Mouse (Mus musculus): ENCODE data around the gene Stk32b. TPM values are rescaled to one million over a fixed set of nuclear protein-coding genes. Genes with fewer than 3 reads are reported as not detected.

Gene Stk32b
- polyA plus RNA-seq, 1 experiment from 2014 or later: 7.2 TPM

- 67% methylated on average over 6 of the region's 6 CpGs for WGBS
- H3K9ac ChIP-seq: no peak overlapping the region
- H3K4me3 ChIP-seq: no peak overlapping the region
- peaks cover 9% of the 10 kb centered on the region; the same call in 1 of the 2 replicates for H3K4me1 ChIP-seq
- H3K9me3 ChIP-seq: no peaks in the 10 kb centered on the region
- no peak for ATAC-seq (ENCODE audit: low FRiP score, low read depth)
- H3K4me2 ChIP-seq (replicated peaks): no peak overlapping the region
- H3K36me3 ChIP-seq: no peaks in the 10 kb centered on the region
- no peaks in the 10 kb centered on the region for H3K27me3 ChIP-seq
- H3K27ac ChIP-seq: no peak overlapping the region
These were observed 130.9 kb downstream of the Stk32b start for GRCm38 (mm10) chr5:37586071-37586470.

GRCm38 (mm10) chr5:37575427-37575826 lies 141.5 kb downstream of the Stk32b start:
- no peak for ATAC-seq (ENCODE audit: low FRiP score, low read depth)
- Histone ChIP-seq H3K4me1 (no peaks in the 10 kb centered on the region), H3K4me3 (no peak overlapping the region), H3K4me2 (replicated peaks) (no peak overlapping the region), H3K9me3 (no peaks in the 10 kb centered on the region), H3K36me3 (no peaks in the 10 kb centered on the region), H3K27ac (no peak overlapping the region), H3K9ac (no peak overlapping the region), H3K27me3 (no peaks in the 10 kb centered on the region; the same call in 1 of the 2 replicates)
- WGBS: 55% methylated on average over 6 of the region's 6 CpGs

- no peak overlapping the region for H3K4me2 ChIP-seq (replicated peaks)
- ATAC-seq (ENCODE audit: low FRiP score, low read depth): no peak
- no peaks in the 10 kb centered on the region for H3K9me3 ChIP-seq
- H3K9ac ChIP-seq: no peak overlapping the region
- no peak overlapping the region for H3K27ac ChIP-seq
- H3K36me3 ChIP-seq: no peaks in the 10 kb centered on the region
- H3K4me1 ChIP-seq: no peaks in the 10 kb centered on the region
- WGBS: 66% methylated on average over 6 of the region's 6 CpGs
- H3K4me3 ChIP-seq: no peak overlapping the region
- H3K27me3 ChIP-seq: no peaks in the 10 kb centered on the region
These were observed 159.6 kb downstream of the Stk32b start for GRCm38 (mm10) chr5:37557274-37557815.

GRCm38 (mm10) chr5:37554231-37554630 lies 162.7 kb downstream of the Stk32b start:
- Histone ChIP-seq H3K4me1 (no peaks in the 10 kb centered on the region), H3K36me3 (no peaks in the 10 kb centered on the region), H3K4me3 (no peak overlapping the region), H3K9ac (no peak overlapping the region), H3K9me3 (no peaks in the 10 kb centered on the region), H3K4me2 (replicated peaks) (no peak overlapping the region), H3K27ac (no peak overlapping the region), H3K27me3 (no peaks in the 10 kb centered on the region)
- WGBS: 84% methylated on average over 4 of the region's 4 CpGs
- no peak for ATAC-seq (ENCODE audit: low FRiP score, low read depth)

GRCm38 (mm10) chr5:37551649-37552048 lies 165.3 kb downstream of the Stk32b start:
- H3K36me3 ChIP-seq: no peaks in the 10 kb centered on the region
- no peak overlapping the region for H3K4me2 ChIP-seq (replicated peaks)
- H3K27ac ChIP-seq: no peak overlapping the region
- ATAC-seq (ENCODE audit: low FRiP score, low read depth): no peak
- H3K4me3 ChIP-seq: no peak overlapping the region
- no peaks in the 10 kb centered on the region for H3K27me3 ChIP-seq
- H3K9ac ChIP-seq: no peak overlapping the region
- H3K9me3 ChIP-seq: no peaks in the 10 kb centered on the region
- H3K4me1 ChIP-seq: no peaks in the 10 kb centered on the region
- WGBS: 68% methylated on average over 5 of the region's 5 CpGs

- no peak overlapping the region for H3K4me2 ChIP-seq (replicated peaks)
- H3K4me3 ChIP-seq: no peak overlapping the region
- WGBS: 78% methylated on average over 4 of the region's 4 CpGs
- no peaks in the 10 kb centered on the region for H3K27me3 ChIP-seq
- no peak overlapping the region for H3K27ac ChIP-seq
- ATAC-seq (ENCODE audit: low FRiP score, low read depth): no peak
- no peaks in the 10 kb centered on the region for H3K4me1 ChIP-seq
- H3K36me3 ChIP-seq: no peaks in the 10 kb centered on the region
- H3K9ac ChIP-seq: no peak overlapping the region
- H3K9me3 ChIP-seq: no peaks in the 10 kb centered on the region
These were observed 181.2 kb downstream of the Stk32b start for GRCm38 (mm10) chr5:37535726-37536293.

GRCm38 (mm10) chr5:37535227-37535626 lies 181.7 kb downstream of the Stk32b start:
- H3K4me3 ChIP-seq: no peak overlapping the region
- no peak for ATAC-seq (ENCODE audit: low FRiP score, low read depth)
- H3K4me1 ChIP-seq: no peaks in the 10 kb centered on the region
- H3K27me3 ChIP-seq: no peaks in the 10 kb centered on the region
- H3K36me3 ChIP-seq: no peaks in the 10 kb centered on the region
- H3K27ac ChIP-seq: no peak overlapping the region
- no peak overlapping the region for H3K9ac ChIP-seq
- no peak overlapping the region for H3K4me2 ChIP-seq (replicated peaks)
- no peaks in the 10 kb centered on the region for H3K9me3 ChIP-seq
- 78% methylated on average over 5 of the region's 5 CpGs for WGBS

GRCm38 (mm10) chr5:37525363-37525762 lies 191.6 kb downstream of the Stk32b start:
- no peak overlapping the region for H3K27ac ChIP-seq
- no peak overlapping the region for H3K9ac ChIP-seq
- 52% methylated on average over 5 of the region's 5 CpGs for WGBS
- ATAC-seq (ENCODE audit: low FRiP score, low read depth): no peak
- H3K9me3 ChIP-seq: no peaks in the 10 kb centered on the region
- H3K36me3 ChIP-seq: no peaks in the 10 kb centered on the region
- no peaks in the 10 kb centered on the region for H3K27me3 ChIP-seq
- H3K4me2 ChIP-seq (replicated peaks): no peak overlapping the region
- no peak overlapping the region for H3K4me3 ChIP-seq
- no peaks in the 10 kb centered on the region for H3K4me1 ChIP-seq

GRCm38 (mm10) chr5:37520441-37520840 lies 196.5 kb downstream of the Stk32b start:
- no peaks in the 10 kb centered on the region for H3K36me3 ChIP-seq
- no peak for ATAC-seq (ENCODE audit: low FRiP score, low read depth)
- WGBS: 79% methylated on average over 3 of the region's 3 CpGs
- H3K4me2 ChIP-seq (replicated peaks): no peak overlapping the region
- H3K9ac ChIP-seq: no peak overlapping the region
- no peak overlapping the region for H3K27ac ChIP-seq
- H3K27me3 ChIP-seq: no peaks in the 10 kb centered on the region
- H3K4me3 ChIP-seq: no peak overlapping the region
- H3K9me3 ChIP-seq: no peaks in the 10 kb centered on the region
- no peaks in the 10 kb centered on the region for H3K4me1 ChIP-seq

- Histone ChIP-seq H3K27me3 (no peaks in the 10 kb centered on the region), H3K9ac (no peak overlapping the region), H3K4me3 (no peak overlapping the region), H3K4me1 (0 out of 2 replicates have a peak, but pooled peaks cover 3% of the 10 kb centered on the region), H3K9me3 (no peaks in the 10 kb centered on the region), H3K27ac (no peak overlapping the region), H3K4me2 (replicated peaks) (no peak overlapping the region), H3K36me3 (no peaks in the 10 kb centered on the region)
- 51% methylated on average over 2 of the region's 2 CpGs for WGBS
- ATAC-seq (ENCODE audit: low FRiP score, low read depth): no peak
These were observed 204.5 kb downstream of the Stk32b start for GRCm38 (mm10) chr5:37512479-37512878.

- no peak for ATAC-seq (ENCODE audit: low FRiP score, low read depth)
- Histone ChIP-seq H3K4me2 (replicated peaks) (no peak overlapping the region), H3K27ac (no peak overlapping the region), H3K27me3 (no peaks in the 10 kb centered on the region), H3K4me3 (no peak overlapping the region), H3K4me1 (no peaks in the 10 kb centered on the region), H3K36me3 (no peaks in the 10 kb centered on the region), H3K9me3 (no peaks in the 10 kb centered on the region), H3K9ac (no peak overlapping the region)
- WGBS: 71% methylated on average over 12 of the region's 12 CpGs
These were observed 210.0 kb downstream of the Stk32b start for GRCm38 (mm10) chr5:37506880-37507519.

GRCm38 (mm10) chr5:37494984-37495476 lies 221.9 kb downstream of the Stk32b start:
- 91% methylated on average over 3 of the region's 3 CpGs for WGBS

More at GRCm38 (mm10) chr5:37494984-37495476, 221.9 kb downstream of the Stk32b start:
- H3K9me3 ChIP-seq: 0 out of 2 replicates have a peak, but pooled peaks cover 3% of the 10 kb centered on the region
- no peaks in the 10 kb centered on the region for H3K4me1 ChIP-seq
- H3K9ac ChIP-seq: no peak overlapping the region
- H3K4me3 ChIP-seq: no peak overlapping the region
- no peak overlapping the region for H3K4me2 ChIP-seq (replicated peaks)
- no peak for ATAC-seq (ENCODE audit: low FRiP score, low read depth)
- H3K36me3 ChIP-seq: no peaks in the 10 kb centered on the region
- H3K27ac ChIP-seq: no peak overlapping the region
- no peaks in the 10 kb centered on the region for H3K27me3 ChIP-seq

All from limb, embryonic 13.5 days (tissue).